Mouse (Mus musculus): ENCODE data around the gene Tpcn2. TPM values are rescaled to one million over a fixed set of nuclear protein-coding genes. Genes with fewer than 3 reads are reported as not detected.

The Tpcn2 gene
- total RNA-seq, 2 experiments from 2014 or later = 12.9 to 13.0 TPM

DNA sequence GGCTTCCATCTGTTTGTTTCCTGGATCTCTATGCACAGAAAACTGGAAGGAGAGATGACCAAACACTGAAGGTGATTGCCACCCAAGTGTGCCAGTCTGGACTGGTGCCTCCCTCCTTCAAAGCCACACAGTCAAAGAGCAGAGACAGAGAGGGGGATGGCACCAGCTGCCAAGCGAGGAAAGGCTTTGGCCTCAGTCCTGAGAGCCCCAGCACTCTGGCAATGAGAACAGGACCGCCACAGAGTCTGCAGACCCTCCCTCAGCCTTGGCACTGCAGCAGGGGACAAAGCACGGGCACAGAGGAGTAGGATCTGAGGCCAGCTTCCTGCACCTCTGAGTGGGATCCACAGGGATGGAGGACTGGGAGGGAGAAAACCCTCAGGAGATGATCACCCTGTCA, 114.1 kb downstream of the Tpcn2 start:
- no peak for DNase-seq (ENCODE audit: low spot score in 2 of 2)

DNA sequence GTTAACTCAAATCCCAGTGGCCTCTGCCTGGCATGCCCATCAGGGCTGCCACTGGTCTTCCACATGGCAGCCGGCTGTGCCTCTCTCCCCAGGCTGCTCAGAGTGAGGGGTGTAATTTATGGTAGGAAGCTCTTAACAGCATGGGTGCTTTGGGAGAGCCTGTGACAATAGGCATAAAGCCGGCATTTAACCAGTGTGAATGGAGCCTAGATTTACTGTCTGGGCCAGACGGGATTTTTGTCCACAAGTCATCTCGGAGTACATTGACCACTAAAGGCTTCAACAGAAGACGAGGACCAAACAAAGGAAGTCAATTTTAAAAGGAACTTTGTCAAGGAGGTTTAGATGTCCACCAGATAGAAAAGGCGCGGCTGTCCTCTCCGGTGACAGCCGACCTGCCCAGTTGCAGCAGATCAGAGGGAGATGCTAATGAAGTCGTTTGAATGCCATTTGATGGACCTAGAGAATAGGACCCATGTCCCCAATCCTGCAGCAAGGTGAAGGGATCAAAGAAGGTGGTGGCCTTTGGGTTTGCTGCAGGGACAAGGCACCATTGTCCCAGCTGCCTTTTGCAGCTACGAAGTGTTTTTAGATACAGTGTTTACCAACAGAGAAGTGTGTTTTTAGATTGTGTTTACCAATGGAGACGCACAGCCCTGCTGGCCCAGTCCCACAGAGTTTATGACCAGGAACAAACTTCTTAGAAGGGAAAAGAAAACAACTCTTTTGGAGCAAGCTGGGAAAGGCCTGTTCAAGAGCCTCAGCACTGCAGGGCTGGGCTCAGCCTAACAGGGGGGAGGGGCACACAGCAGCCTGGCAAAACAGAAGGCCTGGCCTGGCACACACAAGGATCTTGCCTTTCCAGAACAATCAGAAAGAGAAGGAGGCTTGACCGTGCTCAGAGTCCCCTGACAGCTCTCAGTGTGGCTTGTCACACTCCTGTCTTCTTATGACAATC, 124.2 kb downstream of the Tpcn2 start:
- no peak for DNase-seq (ENCODE audit: low spot score in 2 of 2)

GRCm38 (mm10) chr7:145155666-145156065, 128.1 kb downstream of the Tpcn2 start:
- DNase-seq (ENCODE audit: low spot score in 2 of 2) = no peak

- DNase-seq (ENCODE audit: low spot score in 2 of 2) = no peak
Measured at GRCm38 (mm10) chr7:145154066-145154465, 129.7 kb downstream of the Tpcn2 start.

- DNase-seq (ENCODE audit: low spot score in 2 of 2) = no peak
Measured at GRCm38 (mm10) chr7:145151845-145152244, 132.0 kb downstream of the Tpcn2 start.

GRCm38 (mm10) chr7:145148902-145149301, 134.9 kb downstream of the Tpcn2 start:
- no peak for DNase-seq (ENCODE audit: low spot score in 2 of 2)

GRCm38 (mm10) chr7:145147973-145148698, 135.7 kb downstream of the Tpcn2 start:
- DNase-seq (ENCODE audit: low spot score in 2 of 2) = no peak

DNA sequence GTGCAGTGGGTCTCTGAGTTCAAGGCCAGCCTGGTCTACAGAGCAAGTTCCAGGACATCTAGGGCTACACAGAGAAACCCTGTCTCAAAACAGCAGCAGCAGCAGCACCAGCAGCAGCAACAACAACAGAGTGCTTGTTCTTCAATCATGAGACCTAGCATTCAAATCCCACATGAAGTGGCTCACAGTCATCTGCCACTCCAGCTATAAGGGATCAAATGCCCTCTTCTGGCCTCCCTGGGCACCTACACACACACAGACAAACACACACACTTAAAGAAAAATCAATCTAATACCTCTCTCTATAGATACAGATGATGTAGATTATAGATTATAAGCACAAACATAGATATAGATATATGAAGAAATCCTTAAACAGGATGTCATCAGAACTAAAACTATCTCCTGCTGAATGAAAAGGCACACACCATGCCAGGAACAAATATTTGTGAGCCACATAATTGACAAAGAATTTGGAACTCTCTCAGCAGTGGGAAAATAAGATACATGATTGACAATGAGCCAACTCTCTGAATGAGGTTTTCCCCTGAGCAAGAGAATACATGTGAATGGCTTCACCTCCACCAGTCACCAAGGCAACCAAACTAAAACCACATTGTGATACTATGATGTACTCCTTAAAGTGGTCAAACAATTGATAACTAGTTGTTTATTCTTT, 137.4 kb downstream of the Tpcn2 start:
- no peak for DNase-seq (ENCODE audit: low spot score in 2 of 2)

- no peak for DNase-seq (ENCODE audit: low spot score in 2 of 2)
Measured at GRCm38 (mm10) chr7:145143502-145144070, 140.2 kb downstream of the Tpcn2 start.

DNA sequence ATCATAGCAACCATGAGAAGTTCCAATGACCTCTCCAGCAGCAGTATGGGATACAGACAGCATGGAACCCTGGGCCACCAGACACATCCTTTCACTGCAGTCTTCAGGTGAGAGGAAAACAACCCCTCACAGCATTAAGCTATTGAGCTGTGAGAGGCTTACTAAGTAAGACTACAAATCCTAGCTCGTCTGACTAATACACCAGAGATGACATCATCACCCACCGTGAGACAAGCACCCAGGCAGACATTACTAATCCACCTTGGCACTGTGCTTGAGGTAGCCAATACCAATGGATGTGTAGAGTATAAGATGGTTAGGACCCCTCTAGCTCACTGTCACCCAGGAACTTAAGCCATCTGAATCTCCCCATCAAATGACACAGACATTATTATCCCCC, 143.2 kb downstream of the Tpcn2 start:
- no peak for DNase-seq (ENCODE audit: low spot score in 2 of 2)

DNA sequence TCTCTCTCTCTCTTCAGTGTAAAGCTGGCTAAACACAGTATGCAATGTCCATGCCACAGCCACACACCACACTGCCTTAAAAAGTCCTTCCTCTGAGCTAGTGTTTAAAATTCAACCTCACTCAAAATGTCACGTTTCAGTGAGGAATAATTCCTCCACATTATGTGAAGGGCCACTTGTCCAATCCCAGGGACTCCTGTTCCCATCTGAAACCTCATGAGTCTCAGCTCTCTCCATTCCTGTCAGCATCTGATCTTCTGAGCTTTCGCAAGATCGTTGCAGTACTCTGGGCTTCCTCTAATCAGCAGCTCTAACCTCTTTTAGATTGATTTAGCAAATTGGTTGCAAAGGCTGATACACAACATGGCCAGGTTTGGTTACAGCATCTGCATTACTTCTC, 144.2 kb downstream of the Tpcn2 start:
- DNase-seq (ENCODE audit: low spot score in 2 of 2) = no peak

- DNase-seq (ENCODE audit: low spot score in 2 of 2) = no peak
Measured at GRCm38 (mm10) chr7:145139100-145139499, 144.7 kb downstream of the Tpcn2 start.

- no peak for DNase-seq (ENCODE audit: low spot score in 2 of 2)
Measured at GRCm38 (mm10) chr7:145137871-145138270, 145.9 kb downstream of the Tpcn2 start.

DNA sequence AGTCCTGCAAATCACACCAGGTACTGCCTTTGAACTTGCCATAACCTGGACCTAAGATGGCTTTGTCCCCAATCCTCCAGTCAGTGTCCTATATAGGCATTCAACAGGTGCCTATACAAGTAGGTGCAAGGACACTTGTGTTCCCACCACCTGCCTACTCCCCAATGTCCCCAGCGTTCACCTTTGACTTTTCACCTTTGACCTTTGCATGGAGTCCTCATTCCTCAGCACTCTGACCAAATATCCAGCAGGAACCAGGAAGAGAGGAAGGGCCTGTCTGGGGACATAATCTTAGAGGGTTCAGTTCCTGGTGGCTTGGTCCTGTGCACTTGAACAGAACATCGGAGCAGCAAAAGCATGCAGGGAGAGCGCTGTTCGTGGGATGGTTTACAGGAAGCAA, 147.0 kb downstream of the Tpcn2 start:
- no peak for DNase-seq (ENCODE audit: low spot score in 2 of 2)

Other genes with a start within 250 kb of the Tpcn2 start
- not detected for gene 1810010D01Rik, start 75.9 kb downstream of the Tpcn2 start, total RNA-seq (2021)
- gene Mrgprf, start 16.8 kb upstream of the Tpcn2 start, total RNA-seq (2021) = 1 to 10 TPM in 1 of 2 experiments, under 1 TPM in 1; 0.70 to 1.9 TPM
- gene Mrgprd, start 30.8 kb upstream of the Tpcn2 start, total RNA-seq (2021) = not detected